ENCODE assay signal across 14 mouse cellular contexts in genomic region chr11:58999158-58999557, GRCm38 (mm10). TPM values are rescaled to one million over a fixed set of nuclear protein-coding genes. Genes with fewer than 3 reads are reported as not detected.
DNase-seq lines count a peak whose midpoint lies in the region; ATAC-seq lines count a peak whose summit lies in the region.
"Had no signal": no experiment of that assay in that cellular context is flagged by ENCODE, and none has a peak within 500 bp of the region (broad histone marks: within the 10 kb centered on the region; RNA-seq: fewer than 3 reads in every experiment).

No protein-coding gene starts in this region.

- intact Hi-C loops in heart, postnatal 10 days (cut with DNase I), result no loop called here
- intact Hi-C loops in left cerebral cortex, postnatal 4 days (cut with DNase I), result no loop called here

- no peak for ATAC-seq in megakaryocyte, adult 5-6 weeks (ENCODE audit: poor library complexity, severe bottlenecking)
- ATAC-seq: forebrain, postnatal 0 days; hindbrain, postnatal 0 days; midbrain, embryonic 15.5 days had no signal

- peaks cover 33% of the 10 kb centered on the region for H3K27me3 ChIP-seq in megakaryocyte, embryonic 14.5 days (replicated peaks)

- peaks cover 67% of the 10 kb centered on the region for H3K4me1 ChIP-seq in megakaryocyte, embryonic 14.5 days
- H3K4me1 ChIP-seq: midbrain, embryonic 15.5 days had no signal

- peak overlapping the region; percentile 76 for H3K4me3 ChIP-seq in megakaryocyte, embryonic 14.5 days (replicated peaks)
- H3K4me3 ChIP-seq: limb, embryonic 12.5 days; midbrain, embryonic 15.5 days had no signal

- H3K9me3 ChIP-seq in megakaryocyte, embryonic 14.5 days, result no peaks in the 10 kb centered on the region
- H3K9me3 ChIP-seq: limb, embryonic 12.5 days; midbrain, embryonic 15.5 days had no signal

- peak; percentile 55 for DNase-seq in adrenal gland, postnatal 14 days
- no peak for DNase-seq in adrenal gland, adult 8-10 months
- peak; percentile 82 to 89 for DNase-seq in heart, postnatal 10 days
- peak; percentile 33 to 46 for DNase-seq in lung, postnatal 4 days
- DNase-seq in thymus, postnatal 14 days, result no peak
- DNase-seq in left cerebral cortex, postnatal 4 days, result no peak
- DNase-seq: cerebellum, adult 2 months; embryo, embryonic 11 days; forebrain, postnatal 0 days had no signal

- peaks cover 31% of the 10 kb centered on the region for H3K36me3 ChIP-seq in megakaryocyte, embryonic 14.5 days (replicated peaks; ENCODE audit: low read length)
- H3K36me3 ChIP-seq: limb, embryonic 12.5 days; midbrain, embryonic 15.5 days had no signal

RNA-seq across cellular contexts. Expression of gene Trim11, which starts 21.3 kb away (rescaled TPM):
- 25.5 and 29.9 TPM in 2 replicates for total RNA-seq in adrenal gland, postnatal 14 days (2021)
- 10 to 100 TPM; 23.2 to 38.7 (median 31.3) TPM for total RNA-seq in adrenal gland, adult 8-10 months (2022)
- 12.8 and 20.1 TPM in 2 replicates for polyA plus RNA-seq in megakaryocyte, embryonic 14.5 days (2012; ENCODE audit: insufficient read depth, low replicate concordance)
- total RNA-seq in megakaryocyte, adult 5-6 weeks (2015), result 22.2 and 26.7 TPM in 2 replicates
- 30.0 and 33.2 TPM in 2 replicates for total RNA-seq in megakaryocyte, adult 5-6 weeks (2017)
- 10 to 100 TPM; 19.9 to 20.8 TPM for total RNA-seq in heart, postnatal 10 days (2021)
- 10 to 100 TPM; 26.0 to 27.0 TPM for total RNA-seq in left cerebral cortex, postnatal 4 days (2021)

RNA-seq across cellular contexts. Expression of gene Hist3h2a, which starts 44.7 kb away (rescaled TPM):
- total RNA-seq in adrenal gland, postnatal 14 days (2021), result 24.4 and 26.8 TPM in 2 replicates
- total RNA-seq in adrenal gland, adult 8-10 months (2022), result 10 to 100 TPM; 18.8 to 28.5 (median 26.2) TPM
- 16.9 TPM in 1 of 2 replicates, not detected in the other for polyA plus RNA-seq in megakaryocyte, embryonic 14.5 days (2012; ENCODE audit: insufficient read depth, low replicate concordance)
- total RNA-seq in megakaryocyte, adult 5-6 weeks (2015), result 20.6 and 24.9 TPM in 2 replicates
- total RNA-seq in megakaryocyte, adult 5-6 weeks (2017), result 267 and 273 TPM in 2 replicates
- total RNA-seq in heart, postnatal 10 days (2021), result 10 to 100 TPM; 33.2 to 36.7 TPM
- total RNA-seq in left cerebral cortex, postnatal 4 days (2021), result 100 to 1,000 TPM in 1 of 2 experiments, 10 to 100 TPM in 1; 95.0 to 101 TPM

RNA-seq across cellular contexts. Expression of gene Trim17, which starts 44.7 kb away (rescaled TPM):
- total RNA-seq in adrenal gland, postnatal 14 days (2021), result 0.11 TPM in 1 of 2 replicates, not detected in the other
- under 1 TPM; 0.21 to 0.59 (median 0.46) TPM for total RNA-seq in adrenal gland, adult 8-10 months (2022)
- polyA plus RNA-seq in megakaryocyte, embryonic 14.5 days (2012; ENCODE audit: insufficient read depth, low replicate concordance), result 11.3 and 13.8 TPM in 2 replicates
- not detected in 2 replicates for total RNA-seq in megakaryocyte, adult 5-6 weeks (2015)
- total RNA-seq in megakaryocyte, adult 5-6 weeks (2017), result 0.07 TPM in 1 of 2 replicates, not detected in the other
- total RNA-seq in heart, postnatal 10 days (2021), result under 1 TPM; 0.12 to 0.22 TPM
- 1 to 10 TPM; 1.8 to 2.0 TPM for total RNA-seq in left cerebral cortex, postnatal 4 days (2021)

RNA-seq across cellular contexts. Expression of gene Hist3h2ba, which starts 50.4 kb away (rescaled TPM):
- 16.4 and 23.5 TPM in 2 replicates for total RNA-seq in adrenal gland, postnatal 14 days (2021)
- 10 to 100 TPM in 2 of 4 experiments, 1 to 10 TPM in 2; 3.3 to 12.2 (median 7.8) TPM for total RNA-seq in adrenal gland, adult 8-10 months (2022)
- 5.3 and 6.7 TPM in 2 replicates for polyA plus RNA-seq in megakaryocyte, embryonic 14.5 days (2012; ENCODE audit: insufficient read depth, low replicate concordance)
- total RNA-seq in megakaryocyte, adult 5-6 weeks (2015), result 4.6 and 6.9 TPM in 2 replicates
- total RNA-seq in megakaryocyte, adult 5-6 weeks (2017), result 5.4 and 10.9 TPM in 2 replicates
- total RNA-seq in heart, postnatal 10 days (2021), result 10 to 100 TPM; 11.0 to 13.0 TPM
- total RNA-seq in left cerebral cortex, postnatal 4 days (2021), result 100 to 1,000 TPM; 299 to 314 TPM

Comparison
In these comparisons a context has a peak if more than half of its experiments do, and no peak if none do; other contexts are left out.
1. DNase-seq: peak in adrenal gland, postnatal 14 days (single experiment), heart, postnatal 10 days (2 of 2) and lung, postnatal 4 days (2 of 2); none in adrenal gland, adult 8-10 months (single experiment), thymus, postnatal 14 days (single experiment) and left cerebral cortex, postnatal 4 days (single experiment).